In the genomic region with DNA sequence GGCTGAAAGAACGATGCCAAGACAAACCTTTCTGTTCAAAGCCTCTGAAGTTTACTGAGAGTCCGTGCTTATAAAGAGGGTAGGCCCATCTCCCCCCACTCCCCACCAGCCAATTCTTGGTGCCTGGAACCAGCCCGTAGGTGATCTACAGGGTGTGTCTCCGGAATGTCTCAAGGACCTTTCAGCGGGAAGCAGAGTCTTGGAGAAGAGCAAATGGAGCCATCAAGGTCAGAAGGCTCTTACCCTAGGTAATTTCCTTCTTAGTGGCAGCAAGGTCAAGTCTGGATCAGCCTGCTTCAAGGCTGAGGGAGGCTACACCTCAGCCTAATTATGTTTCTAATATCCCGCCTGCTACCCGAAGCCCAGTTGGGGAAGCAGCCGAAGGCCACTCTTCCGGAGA, we compare ENCODE assay signal across 1 mouse cellular context. TPM values are rescaled to one million over a fixed set of nuclear protein-coding genes. Genes with fewer than 3 reads are reported as not detected.
"Had no signal": no experiment of that assay in that cellular context is flagged by ENCODE, and none has a peak within 500 bp of the region (broad histone marks: within the 10 kb centered on the region; RNA-seq: fewer than 3 reads in every experiment).

No protein-coding gene starts in this region.

RNA-seq across cellular contexts. Expression of gene Chst3, which starts 43.8 kb away (rescaled TPM):
- polyA plus RNA-seq: erythroblast, embryonic 14.5 days had no signal
